Mouse (Mus musculus) midbrain, embryonic 15.5 days (tissue): ENCODE measurements around the gene Lrp8. TPM values are rescaled to one million over a fixed set of nuclear protein-coding genes. Genes with fewer than 3 reads are reported as not detected.

Experiments used
- ATAC-seq: fragments of 200-750 bp; cut with Nextera tagmentation; replicated peaks from 2 replicates; pipeline ENCODE4 v1.8.0; 2017; ENCODE audit warnings: moderate TSS enrichment
- H3K27ac ChIP-seq: fragments of 300-500 bp; sonication (generic); 2 replicates; pipeline ENCODE4 v1.5.1; 2015; ENCODE audit warnings: mild to moderate bottlenecking, inconsistent platforms
- H3K27me3 ChIP-seq: fragments of 300-500 bp; sonication (generic); replicated peaks from 2 replicates; pipeline ENCODE4 v1.6.1; 2015; ENCODE audit warnings: inconsistent platforms
- H3K36me3 ChIP-seq: fragments of 300-500 bp; sonication (generic); replicated peaks from 2 replicates; pipeline ENCODE4 v1.6.1; 2015; ENCODE audit warnings: inconsistent platforms
- H3K4me1 ChIP-seq: fragments of 300-500 bp; sonication (generic); 2 replicates; pipeline ENCODE4 v1.6.1; 2015; ENCODE audit warnings: inconsistent platforms
- H3K4me2 ChIP-seq: fragments of 300-500 bp; sonication (generic); 2 replicates; pipeline ENCODE4 v1.6.1; 2015; ENCODE audit warnings: inconsistent platforms, mild to moderate bottlenecking, moderate library complexity
- H3K4me3 ChIP-seq: fragments of 300-500 bp; sonication (generic); 2 replicates; pipeline ENCODE4 v1.5.1; 2015; ENCODE audit warnings: mild to moderate bottlenecking, inconsistent platforms
- H3K9ac ChIP-seq: fragments of 300-500 bp; sonication (generic); 2 replicates; pipeline ENCODE4 v1.6.1; 2015; ENCODE audit warnings: mild to moderate bottlenecking, inconsistent platforms
- H3K9me3 ChIP-seq: fragments of 300-500 bp; sonication (generic); 2 replicates; pipeline ENCODE4 v1.6.1; 2016; ENCODE audit warnings: inconsistent platforms
- WGBS: fragments of 180-500 bp; shearing (Covaris S2); methylation state at CpG from one replicate; pipeline ENCODE4 v1.1.7; 2015; ENCODE audit warnings: mixed read lengths; 5-methylcytosine and 5-hydroxymethylcytosine counted together
- polyA plus RNA-seq: library from polyadenylated mRNA; unstranded; fragments of >200 nt; fragmentation: Nextera tagmentation; extraction: Ambion mirVana; gene quantifications from 2 replicates; pipeline ENCODE4 v1.2.1, GENCODE M21; 2015

Lrp8 gene
- polyA plus RNA-seq, 1 experiment from 2014 or later, result 70.6 TPM

- no peak overlapping the region for H3K27ac ChIP-seq
- H3K9ac ChIP-seq, result no peak overlapping the region
- whole genome bisulfite sequencing, result 92% methylated on average over 3 of the region's 3 CpGs
- H3K4me2 ChIP-seq, result no peak overlapping the region
- no peaks in the 10 kb centered on the region for H3K27me3 ChIP-seq
- no peak overlapping the region for H3K4me3 ChIP-seq
- no peaks in the 10 kb centered on the region for H3K9me3 ChIP-seq
- H3K36me3 ChIP-seq, result peaks cover 23% of the 10 kb centered on the region; the same call in 1 of the 2 replicates
- no peaks in the 10 kb centered on the region for H3K4me1 ChIP-seq
- no peak for ATAC-seq
These were observed 98.1 kb downstream of the Lrp8 start for GRCm38 (mm10) chr4:107900206-107900605.

- no peak for ATAC-seq
- Histone ChIP-seq H3K4me1 (no peaks in the 10 kb centered on the region), H3K4me2 (no peak overlapping the region), H3K27ac (no peak overlapping the region), H3K9ac (no peak overlapping the region), H3K27me3 (no peaks in the 10 kb centered on the region), H3K4me3 (no peak overlapping the region), H3K36me3 (0 out of 2 replicates have a peak, but pooled peaks cover 3% of the 10 kb centered on the region), H3K9me3 (no peaks in the 10 kb centered on the region)
- WGBS, result 97% methylated on average over 10 of the region's 10 CpGs
These were observed 102.2 kb downstream of the Lrp8 start for GRCm38 (mm10) chr4:107904252-107904651.

GRCm38 (mm10) chr4:107906561-107906960, 104.5 kb downstream of the Lrp8 start:
- WGBS, result 90% methylated on average over 9 of the region's 9 CpGs
- Histone ChIP-seq H3K27ac (no peak overlapping the region), H3K9ac (no peak overlapping the region), H3K9me3 (no peaks in the 10 kb centered on the region), H3K4me2 (no peak overlapping the region), H3K4me3 (no peak overlapping the region), H3K27me3 (no peaks in the 10 kb centered on the region), H3K36me3 (0 out of 2 replicates have a peak, but pooled peaks cover 3% of the 10 kb centered on the region), H3K4me1 (no peaks in the 10 kb centered on the region)
- no peak for ATAC-seq

GRCm38 (mm10) chr4:107910020-107910419, 108.0 kb downstream of the Lrp8 start:
- Histone ChIP-seq H3K9ac (no peak overlapping the region), H3K9me3 (no peaks in the 10 kb centered on the region), H3K27me3 (no peaks in the 10 kb centered on the region), H3K27ac (no peak overlapping the region), H3K4me2 (no peak overlapping the region), H3K36me3 (no peaks in the 10 kb centered on the region), H3K4me3 (no peak overlapping the region), H3K4me1 (no peaks in the 10 kb centered on the region)
- 91% methylated on average over 4 of the region's 4 CpGs for WGBS
- ATAC-seq, result no peak

GRCm38 (mm10) chr4:107920336-107920735, 118.3 kb downstream of the Lrp8 start:
- no peak overlapping the region for H3K9ac ChIP-seq
- no peak overlapping the region for H3K4me3 ChIP-seq
- 90% methylated on average over 2 of the region's 2 CpGs for WGBS
- H3K4me1 ChIP-seq, result peaks cover 15% of the 10 kb centered on the region
- H3K9me3 ChIP-seq, result no peaks in the 10 kb centered on the region
- no peak overlapping the region for H3K4me2 ChIP-seq
- no peak for ATAC-seq
- H3K27me3 ChIP-seq, result no peaks in the 10 kb centered on the region
- no peaks in the 10 kb centered on the region for H3K36me3 ChIP-seq
- H3K27ac ChIP-seq, result no peak overlapping the region

GRCm38 (mm10) chr4:107921152-107921695, 119.2 kb downstream of the Lrp8 start:
- no peak for ATAC-seq
- no peaks in the 10 kb centered on the region for H3K36me3 ChIP-seq
- H3K9me3 ChIP-seq, result no peaks in the 10 kb centered on the region
- no peaks in the 10 kb centered on the region for H3K27me3 ChIP-seq
- no peak overlapping the region for H3K4me3 ChIP-seq
- WGBS, result 79% methylated on average over 8 of the region's 8 CpGs
- H3K27ac ChIP-seq, result no peak overlapping the region
- no peak overlapping the region for H3K4me2 ChIP-seq
- no peak overlapping the region for H3K9ac ChIP-seq
- peaks cover 15% of the 10 kb centered on the region for H3K4me1 ChIP-seq

- Histone ChIP-seq H3K4me1 (peaks cover 15% of the 10 kb centered on the region), H3K9ac (no peak overlapping the region), H3K27ac (no peak overlapping the region), H3K27me3 (no peaks in the 10 kb centered on the region), H3K4me2 (peak overlapping the region; percentile 72; the same call in 1 of the 2 replicates), H3K9me3 (no peaks in the 10 kb centered on the region), H3K36me3 (no peaks in the 10 kb centered on the region), H3K4me3 (no peak overlapping the region)
- 61% methylated on average over 4 of the region's 4 CpGs for WGBS
- ATAC-seq, result no peak
These were observed 119.9 kb downstream of the Lrp8 start for GRCm38 (mm10) chr4:107921952-107922351.

GRCm38 (mm10) chr4:107923145-107923802, 121.2 kb downstream of the Lrp8 start, which contains the start of gene Cpt2:
Cpt2 (minus strand) TSS chr4:107923610.
- Histone ChIP-seq H3K9ac (peak within 1 kb of the TSS; percentile 61), H3K27me3 (no peaks in the 10 kb centered on the region), H3K4me2 (peak within 1 kb of the TSS; percentile 72), H3K27ac (peak within 1 kb of the TSS; percentile 4), H3K4me1 (peaks cover 15% of the 10 kb centered on the region), H3K4me3 (peak within 1 kb of the TSS; percentile 68), H3K36me3 (no peaks in the 10 kb centered on the region), H3K9me3 (no peaks in the 10 kb centered on the region)
- 1% methylated on average over 38 of the region's 38 CpGs for WGBS
- peak; percentile 92 for ATAC-seq

GRCm38 (mm10) chr4:107923803-107924194, 121.7 kb downstream of the Lrp8 start:
- H3K27ac ChIP-seq, result peak overlapping the region; percentile 4; the same call in 1 of the 2 replicates
- H3K36me3 ChIP-seq, result no peaks in the 10 kb centered on the region
- no peaks in the 10 kb centered on the region for H3K27me3 ChIP-seq
- peak overlapping the region; percentile 68 for H3K4me3 ChIP-seq
- H3K9ac ChIP-seq, result 0 out of 2 replicates have a peak overlapping the region, but pooled peaks have one; percentile 61
- no peaks in the 10 kb centered on the region for H3K9me3 ChIP-seq
- ATAC-seq, result peak; percentile 57
- H3K4me1 ChIP-seq, result peaks cover 15% of the 10 kb centered on the region
- peak overlapping the region; percentile 72 for H3K4me2 ChIP-seq
- WGBS, result 46% methylated on average over 7 of the region's 7 CpGs

Other genes starting within 250 kb of the Lrp8 start
- gene Dmrtb1, start 118.0 kb upstream of the Lrp8 start, polyA plus RNA-seq, result 52.0 and 58.2 TPM in 2 replicates
- 95.6 and 103 TPM in 2 replicates for gene Magoh, start 77.5 kb downstream of the Lrp8 start, polyA plus RNA-seq
- gene 0610037L13Rik, start 87.6 kb downstream of the Lrp8 start, polyA plus RNA-seq, result 92.4 and 96.4 TPM in 2 replicates
- 13.9 and 17.0 TPM in 2 replicates for gene Cpt2, start 121.3 kb downstream of the Lrp8 start, polyA plus RNA-seq
- 0.09 TPM in 1 of 2 replicates, not detected in the other for gene Slc1a7, start 166.1 kb downstream of the Lrp8 start, polyA plus RNA-seq